Mouse (Mus musculus) forebrain, embryonic 15.5 days (tissue): ENCODE data around the gene Myo5c. TPM values are rescaled to one million over a fixed set of nuclear protein-coding genes. Genes with fewer than 3 reads are reported as not detected.
A peak's percentile ranks its signal among the peaks of the same experiment; 100 is the strongest.
"Not testable (repeated sequence)": the region's sequence is repeated elsewhere in the genome, so short reads cannot be mapped to it uniquely, and the experiment has no call there.

Source experiments
- ATAC-seq: fragments of 200-750 bp; cut with Nextera tagmentation; replicated peaks from 2 replicates; pipeline ENCODE4 v1.8.0; 2017; ENCODE audit warnings: mild to moderate bottlenecking, moderate TSS enrichment, moderate library complexity
- H3K27ac ChIP-seq: fragments of 300-500 bp; sonication (generic); replicated peaks from 2 replicates; pipeline ENCODE4 v1.5.1; 2015; ENCODE audit warnings: mild to moderate bottlenecking, inconsistent platforms
- H3K27me3 ChIP-seq: fragments of 300-500 bp; sonication (generic); 2 replicates; pipeline ENCODE4 v1.6.1; 2015; ENCODE audit warnings: inconsistent platforms
- H3K36me3 ChIP-seq: fragments of 300-500 bp; sonication (generic); 2 replicates; pipeline ENCODE4 v1.6.1; 2015; ENCODE audit warnings: mild to moderate bottlenecking, inconsistent platforms
- H3K4me1 ChIP-seq: fragments of 300-500 bp; sonication (generic); 2 replicates; pipeline ENCODE4 v1.6.1; 2015; ENCODE audit warnings: inconsistent platforms
- H3K4me2 ChIP-seq: fragments of 300-500 bp; sonication (generic); replicated peaks from 2 replicates; pipeline ENCODE4 v1.6.1; 2015; ENCODE audit warnings: mild to moderate bottlenecking, inconsistent platforms
- H3K4me3 ChIP-seq: fragments of 300-500 bp; sonication (generic); 2 replicates; pipeline ENCODE4 v1.5.1; 2015; ENCODE audit warnings: mild to moderate bottlenecking, inconsistent platforms
- H3K9ac ChIP-seq: fragments of 300-500 bp; sonication (generic); replicated peaks from 2 replicates; pipeline ENCODE4 v1.6.1; 2015; ENCODE audit warnings: mild to moderate bottlenecking, inconsistent platforms
- H3K9me3 ChIP-seq: fragments of 300-500 bp; sonication (generic); 2 replicates; pipeline ENCODE4 v1.6.1; 2016; ENCODE audit warnings: inconsistent platforms
- WGBS: fragments of 180-500 bp; shearing (Covaris S2); methylation state at CpG from one replicate; pipeline ENCODE4 v1.1.7; 2015; ENCODE audit warnings: mixed read lengths; 5-methylcytosine and 5-hydroxymethylcytosine counted together
- polyA plus RNA-seq: library from polyadenylated mRNA; unstranded; fragments of >200 nt; fragmentation: Nextera tagmentation; extraction: Ambion mirVana; gene quantifications from 2 replicates; pipeline ENCODE4 v1.2.1, GENCODE M21; 2015

Gene Myo5c
- polyA plus RNA-seq, 1 experiment from 2014 or later = 0.31 TPM

DNA sequence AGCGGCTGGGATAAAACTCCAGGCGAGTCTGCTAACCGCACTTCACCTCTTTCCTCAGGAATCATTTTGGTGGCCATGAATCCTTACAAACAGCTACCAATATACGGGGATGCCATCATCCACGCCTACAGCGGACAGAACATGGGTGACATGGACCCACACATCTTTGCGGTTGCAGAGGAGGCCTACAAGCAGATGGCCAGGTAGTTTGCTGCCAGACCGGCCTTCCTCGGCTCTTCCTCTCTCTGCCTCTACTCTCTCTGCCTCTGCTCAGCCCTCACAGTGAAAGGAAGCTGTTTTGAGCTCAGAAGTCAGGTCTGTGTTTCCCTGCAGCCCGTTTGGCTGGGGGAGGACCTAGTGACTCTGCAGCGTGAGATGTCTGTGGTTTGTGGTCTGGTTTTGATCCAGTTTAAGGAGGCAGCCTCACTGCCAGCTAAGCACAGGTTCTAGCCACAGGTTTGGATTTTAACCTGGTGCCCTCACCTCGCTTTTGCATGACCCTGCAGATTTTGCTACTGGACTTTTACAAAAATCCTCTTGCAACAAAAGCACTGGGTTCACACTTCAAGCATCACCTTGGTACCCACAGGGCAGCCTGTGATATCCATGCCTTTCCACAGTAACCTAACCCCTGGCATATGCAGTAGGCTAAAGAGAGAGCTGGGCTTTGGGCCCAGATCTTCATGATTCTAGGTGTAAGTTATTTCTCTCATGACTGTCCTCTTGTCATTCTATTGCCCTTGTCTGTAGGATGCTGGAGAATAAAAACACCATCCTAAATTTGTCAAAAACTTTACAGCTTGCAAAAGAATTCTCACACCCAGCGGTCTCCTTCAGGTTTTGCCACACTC lies 14.5 kb downstream of the Myo5c start:
- Histone ChIP-seq H3K9me3 (no peaks in the 10 kb centered on the region), H3K27ac (no peak overlapping the region), H3K9ac (no peak overlapping the region), H3K4me2 (no peak overlapping the region), H3K4me1 (peaks cover 6% of the 10 kb centered on the region), H3K4me3 (no peak overlapping the region), H3K36me3 (no peaks in the 10 kb centered on the region), H3K27me3 (no peaks in the 10 kb centered on the region)
- 91% methylated on average over 13 of the region's 13 CpGs for WGBS
- no peak for ATAC-seq

DNA sequence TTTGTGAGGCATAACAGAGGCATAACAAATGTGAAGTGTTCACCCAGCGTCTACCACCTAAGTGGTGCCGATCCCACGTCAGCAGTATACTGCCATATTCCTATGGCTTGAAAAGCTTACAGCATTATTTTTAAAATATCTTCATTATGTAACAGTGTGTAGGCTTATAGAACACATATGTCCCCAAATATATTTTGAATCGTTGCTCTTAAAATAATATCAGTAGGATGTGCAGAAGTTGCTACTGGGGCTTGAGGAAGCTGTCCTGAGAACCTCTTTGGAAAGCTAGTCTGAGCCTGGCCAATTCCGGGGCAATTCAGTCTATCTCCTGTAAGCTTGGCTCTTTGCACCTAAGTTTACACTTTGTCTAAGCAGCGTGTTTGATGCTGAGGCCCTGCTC lies 16.1 kb downstream of the Myo5c start:
- no peak overlapping the region for H3K27ac ChIP-seq
- 93% methylated on average over 6 of the region's 6 CpGs for WGBS
- H3K4me3 ChIP-seq = no peak overlapping the region
- H3K9ac ChIP-seq = no peak overlapping the region
- ATAC-seq = no peak
- H3K9me3 ChIP-seq = no peaks in the 10 kb centered on the region
- no peak overlapping the region for H3K4me2 ChIP-seq
- H3K27me3 ChIP-seq = no peaks in the 10 kb centered on the region
- H3K4me1 ChIP-seq = peaks cover 6% of the 10 kb centered on the region
- H3K36me3 ChIP-seq = no peaks in the 10 kb centered on the region

DNA sequence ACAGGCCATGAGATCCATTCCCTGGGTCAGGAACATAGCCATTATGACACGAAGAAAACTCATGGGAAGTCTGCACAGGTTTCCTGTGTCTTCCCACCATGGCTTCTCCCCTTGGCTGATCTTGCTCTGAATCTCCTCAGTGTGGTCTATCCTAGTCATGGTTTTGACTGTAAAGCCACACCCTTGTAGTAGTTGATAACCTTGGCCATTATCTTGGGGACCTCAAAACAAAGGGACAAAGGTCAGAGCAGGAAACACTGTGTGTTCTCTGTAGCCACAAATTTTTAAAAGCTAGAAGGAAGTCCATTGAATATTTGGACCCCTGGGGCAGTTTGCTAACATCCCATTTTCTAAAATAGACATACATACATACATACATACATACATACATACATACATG lies 16.5 kb downstream of the Myo5c start:
- H3K9me3 ChIP-seq = no peaks in the 10 kb centered on the region
- no peak overlapping the region for H3K9ac ChIP-seq
- H3K4me2 ChIP-seq = no peak overlapping the region
- H3K27me3 ChIP-seq = no peaks in the 10 kb centered on the region
- ATAC-seq = no peak
- 95% methylated on average over 1 of the region's 1 CpGs for WGBS
- no peak overlapping the region for H3K4me3 ChIP-seq
- H3K4me1 ChIP-seq = peaks cover 6% of the 10 kb centered on the region
- H3K27ac ChIP-seq = no peak overlapping the region
- H3K36me3 ChIP-seq = no peaks in the 10 kb centered on the region

DNA sequence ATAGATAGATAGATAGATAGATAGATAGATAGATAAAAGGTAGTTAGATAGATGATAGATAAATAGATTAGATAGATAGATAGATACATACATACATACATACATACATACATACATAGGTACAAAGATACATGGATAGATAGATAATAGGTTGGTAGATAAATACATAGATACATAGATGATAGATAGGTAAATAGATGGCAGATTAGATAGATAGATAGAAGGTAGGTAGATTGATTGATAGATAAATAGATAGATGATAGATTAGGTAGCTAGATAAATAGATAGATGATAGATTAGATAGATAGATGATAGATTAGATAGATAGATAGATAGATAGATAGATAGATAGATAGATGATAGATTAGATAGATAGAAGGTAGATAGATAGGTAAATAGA lies 17.1 kb downstream of the Myo5c start:
- ATAC-seq = no peak
- Histone ChIP-seq H3K27ac (no peak overlapping the region), H3K36me3 (no peaks in the 10 kb centered on the region), H3K4me3 (no peak overlapping the region), H3K9me3 (no peaks in the 10 kb centered on the region), H3K9ac (no peak overlapping the region), H3K4me1 (peaks cover 4% of the 10 kb centered on the region), H3K27me3 (no peaks in the 10 kb centered on the region), H3K4me2 (no peak overlapping the region)

GRCm38 (mm10) chr9:75253158-75253557 lies 21.3 kb downstream of the Myo5c start:
- ATAC-seq, H3K27ac ChIP-seq, H3K4me3 ChIP-seq, H3K36me3 ChIP-seq, H3K27me3 ChIP-seq, H3K9me3 ChIP-seq, H3K9ac ChIP-seq, H3K4me2 ChIP-seq: not testable (repeated sequence)
- peaks cover 14% of the 10 kb centered on the region; the same call in 1 of the 2 replicates for H3K4me1 ChIP-seq
- 83% methylated on average over 6 of the region's 6 CpGs for WGBS

- Histone ChIP-seq H3K27me3 (no peaks in the 10 kb centered on the region), H3K36me3 (no peaks in the 10 kb centered on the region), H3K27ac (peak overlapping the region; percentile 74), H3K9ac (no peak overlapping the region), H3K4me1 (peaks cover 14% of the 10 kb centered on the region; the same call in 1 of the 2 replicates), H3K4me2 (no peak overlapping the region), H3K4me3 (no peak overlapping the region), H3K9me3 (no peaks in the 10 kb centered on the region)
- 48% methylated on average over 3 of the region's 3 CpGs for WGBS
- no peak for ATAC-seq
These were observed 21.9 kb downstream of the Myo5c start for GRCm38 (mm10) chr9:75253766-75254165.

DNA sequence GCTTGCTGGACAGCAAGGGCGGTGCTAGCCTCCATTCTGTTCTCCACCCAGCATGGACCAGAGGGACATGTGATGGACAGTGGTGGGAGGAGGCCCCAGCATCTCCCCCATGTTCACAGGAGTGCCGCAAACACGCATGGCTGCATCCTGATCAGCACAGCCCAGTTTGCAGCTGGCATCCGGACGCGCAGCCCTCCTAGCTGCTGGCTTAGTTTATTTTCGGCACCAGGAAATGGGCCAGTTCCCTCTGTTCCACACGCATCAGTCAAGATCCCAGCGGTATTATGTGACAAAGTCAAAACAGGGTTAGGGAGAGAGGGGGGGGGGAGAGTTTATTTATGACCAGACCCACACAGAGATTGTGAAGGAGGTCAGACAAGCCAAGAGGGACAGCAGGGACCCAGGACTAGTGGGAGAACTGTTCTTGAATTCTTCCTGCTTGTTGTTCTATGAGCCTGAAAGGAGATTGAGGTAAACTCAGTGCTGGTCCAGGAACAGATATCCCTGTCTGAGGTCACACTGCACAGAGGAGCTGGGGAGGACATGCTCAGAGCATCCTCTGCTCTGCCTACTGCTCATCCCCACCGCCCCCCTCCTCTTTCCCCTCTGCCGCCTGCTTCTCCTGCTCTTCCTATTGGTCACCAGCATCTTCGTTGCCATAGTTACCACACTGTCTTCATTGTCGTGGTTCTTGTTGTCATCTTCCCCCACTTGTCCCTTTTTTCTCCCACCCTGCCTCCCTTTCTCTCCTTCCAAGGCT lies 22.6 kb downstream of the Myo5c start:
- peak overlapping the region; percentile 74 for H3K27ac ChIP-seq
- H3K4me3 ChIP-seq = no peak overlapping the region
- no peak overlapping the region for H3K4me2 ChIP-seq
- H3K27me3 ChIP-seq = no peaks in the 10 kb centered on the region
- H3K9ac ChIP-seq = no peak overlapping the region
- no peaks in the 10 kb centered on the region for H3K9me3 ChIP-seq
- WGBS = 54% methylated on average over 13 of the region's 13 CpGs
- peak; percentile 91 for ATAC-seq
- H3K36me3 ChIP-seq = no peaks in the 10 kb centered on the region
- peaks cover 14% of the 10 kb centered on the region; the same call in 1 of the 2 replicates for H3K4me1 ChIP-seq

DNA sequence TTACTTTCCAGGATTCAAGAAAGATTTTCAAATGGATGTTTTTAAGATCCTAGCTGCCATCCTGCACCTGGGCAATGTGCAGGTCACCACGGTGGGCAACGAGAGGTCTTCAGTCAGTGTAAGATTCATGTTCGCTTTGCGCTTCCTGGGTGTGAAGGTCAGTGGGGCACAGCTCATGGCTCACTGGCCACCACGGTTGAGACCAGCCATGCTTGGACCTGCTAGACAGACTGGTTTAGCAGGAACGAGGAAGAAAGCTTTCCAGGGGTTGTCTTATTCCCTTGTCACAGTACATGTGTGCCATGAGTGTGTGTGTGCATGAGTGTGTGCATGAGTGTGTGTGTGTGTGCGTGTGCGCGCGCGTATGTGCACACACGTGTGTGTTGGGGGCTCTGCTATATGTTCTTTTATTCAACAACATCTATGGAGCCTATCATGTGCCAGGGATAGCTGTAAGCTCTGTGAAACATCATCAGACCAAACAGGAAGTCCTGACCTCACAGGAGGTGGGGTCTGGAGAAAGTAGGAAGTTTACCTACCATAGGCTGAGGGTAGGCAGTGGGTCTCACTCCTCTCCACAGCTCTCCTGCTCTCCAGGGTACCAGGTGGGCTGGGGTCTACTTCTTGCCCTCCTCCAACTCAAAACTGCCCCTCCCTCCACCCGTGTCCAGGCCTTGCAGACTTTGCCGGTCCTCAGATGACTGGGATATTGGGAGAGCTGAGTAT lies 24.2 kb downstream of the Myo5c start:
- no peak overlapping the region for H3K9ac ChIP-seq
- no peak for ATAC-seq
- H3K9me3 ChIP-seq = no peaks in the 10 kb centered on the region
- no peak overlapping the region for H3K27ac ChIP-seq
- no peaks in the 10 kb centered on the region for H3K27me3 ChIP-seq
- no peaks in the 10 kb centered on the region for H3K36me3 ChIP-seq
- no peak overlapping the region for H3K4me3 ChIP-seq
- 92% methylated on average over 14 of the region's 14 CpGs for WGBS
- H3K4me1 ChIP-seq = peaks cover 14% of the 10 kb centered on the region; the same call in 1 of the 2 replicates
- no peak overlapping the region for H3K4me2 ChIP-seq

DNA sequence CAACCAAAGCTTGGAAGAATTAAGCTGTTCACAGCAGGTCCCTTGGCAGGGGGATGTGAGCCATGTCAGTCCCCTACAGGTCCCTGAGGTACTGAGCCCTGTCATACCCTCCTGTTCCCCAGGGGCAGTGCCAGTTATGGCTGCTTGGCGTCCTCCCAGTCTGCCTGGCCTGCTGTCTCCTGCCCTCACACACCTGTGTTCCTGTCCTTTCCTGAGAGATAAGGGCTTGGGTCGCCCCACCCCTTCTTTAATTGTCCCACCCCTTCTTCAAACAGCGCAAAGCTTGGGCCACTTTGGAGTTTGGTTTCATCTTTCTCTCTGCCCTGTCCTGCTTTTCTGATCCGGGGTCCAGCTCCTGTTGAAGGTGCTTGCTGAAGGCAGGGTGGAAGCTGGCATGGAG lies 27.0 kb downstream of the Myo5c start:
- no peak overlapping the region for H3K4me2 ChIP-seq
- H3K9me3 ChIP-seq = no peaks in the 10 kb centered on the region
- ATAC-seq = no peak
- H3K4me3 ChIP-seq = no peak overlapping the region
- no peaks in the 10 kb centered on the region for H3K36me3 ChIP-seq
- H3K9ac ChIP-seq = no peak overlapping the region
- WGBS = 69% methylated on average over 4 of the region's 4 CpGs
- peaks cover 16% of the 10 kb centered on the region; the same call in 1 of the 2 replicates for H3K4me1 ChIP-seq
- no peaks in the 10 kb centered on the region for H3K27me3 ChIP-seq
- no peak overlapping the region for H3K27ac ChIP-seq

DNA sequence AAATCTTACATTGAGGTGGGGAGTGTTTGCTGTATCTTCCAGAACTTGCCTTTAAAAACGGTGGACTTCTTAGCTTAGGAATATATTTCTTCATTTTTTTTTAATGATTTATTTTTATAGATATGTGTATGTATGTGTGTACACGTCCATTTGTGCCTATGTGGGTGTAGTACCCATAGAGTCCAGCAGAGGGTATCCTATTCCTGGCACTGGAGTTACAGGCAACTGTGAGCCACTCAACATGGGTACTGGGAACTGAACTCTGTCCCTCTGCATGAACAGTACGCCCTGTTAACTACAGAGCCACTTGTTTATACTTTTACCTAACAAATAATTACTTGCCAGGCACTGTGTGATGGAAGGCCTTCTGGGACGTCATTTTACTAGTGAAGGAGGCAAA lies 27.8 kb downstream of the Myo5c start:
- Histone ChIP-seq H3K27ac (no peak overlapping the region), H3K9ac (no peak overlapping the region), H3K4me3 (no peak overlapping the region), H3K4me1 (peaks cover 8% of the 10 kb centered on the region; the same call in 1 of the 2 replicates), H3K27me3 (no peaks in the 10 kb centered on the region), H3K9me3 (no peaks in the 10 kb centered on the region), H3K4me2 (no peak overlapping the region), H3K36me3 (no peaks in the 10 kb centered on the region)
- WGBS = 89% methylated on average over 4 of the region's 4 CpGs
- ATAC-seq = no peak

DNA sequence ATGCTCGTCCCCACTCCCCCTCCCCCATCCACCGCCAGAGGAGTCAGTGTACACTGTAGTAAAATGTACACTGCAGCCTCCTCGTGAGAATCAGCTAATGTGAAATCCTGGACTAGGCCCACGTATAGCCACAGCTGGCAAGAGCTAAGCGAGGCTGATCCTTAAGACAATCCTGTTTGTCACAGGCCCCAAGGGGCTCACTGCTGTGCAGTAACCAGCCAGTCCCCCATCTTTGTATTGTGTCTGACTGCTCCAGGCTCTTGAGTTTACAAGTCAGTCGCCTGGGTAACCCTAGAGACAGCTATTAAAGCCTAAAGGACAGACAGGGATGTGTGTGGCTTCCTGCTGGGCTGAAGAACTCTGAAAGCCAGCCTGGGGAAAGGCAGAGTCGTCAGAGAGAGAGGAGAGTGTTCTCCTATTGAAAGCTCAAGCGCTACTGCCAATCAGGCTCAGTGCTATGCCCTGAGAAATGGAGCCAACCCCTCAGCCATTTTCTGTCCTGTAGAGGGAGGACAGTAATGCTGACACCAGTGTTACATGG lies 29.6 kb downstream of the Myo5c start:
- 6% methylated on average over 8 of the region's 8 CpGs for WGBS
- H3K9ac ChIP-seq = no peak overlapping the region
- peak; percentile 49; the same call in 1 of the 2 replicates for ATAC-seq

More for the DNA sequence above, 29.6 kb downstream of the Myo5c start:
- peaks cover 3% of the 10 kb centered on the region; the same call in 1 of the 2 replicates for H3K4me1 ChIP-seq
- no peak overlapping the region for H3K4me3 ChIP-seq
- H3K27me3 ChIP-seq = no peaks in the 10 kb centered on the region
- 0 out of 2 replicates have a peak overlapping the region, but pooled peaks have one; percentile 46 for H3K27ac ChIP-seq
- no peaks in the 10 kb centered on the region for H3K36me3 ChIP-seq
- H3K4me2 ChIP-seq = no peak overlapping the region
- no peaks in the 10 kb centered on the region for H3K9me3 ChIP-seq
